Mouse (Mus musculus) neural tube, embryonic 11.5 days (tissue): ENCODE measurements around the gene Armh4. TPM values are rescaled to one million over a fixed set of nuclear protein-coding genes. Genes with fewer than 3 reads are reported as not detected.

ENCODE experiments used
- polyA plus RNA-seq: library from polyadenylated mRNA; unstranded; fragments of >200 nt; fragmentation: Nextera tagmentation; extraction: Ambion mirVana; gene quantifications from 2 replicates; pipeline ENCODE4 v1.2.1, GENCODE M21; 2014

The Armh4 gene
- polyA plus RNA-seq, 1 experiment from 2014 or later: 36.9 TPM

Other genes with a start within 250 kb of the Armh4 start
- gene Olfr722, start 118.6 kb upstream of the Armh4 start, polyA plus RNA-seq: not detected in 2 replicates
- not detected in 2 replicates for gene Olfr723, start 148.4 kb upstream of the Armh4 start, polyA plus RNA-seq
- not detected in 2 replicates for gene Olfr724, start 179.9 kb upstream of the Armh4 start, polyA plus RNA-seq